Mouse (Mus musculus): ENCODE results near the gene Ankrd63.

Gene Ankrd63

DNA sequence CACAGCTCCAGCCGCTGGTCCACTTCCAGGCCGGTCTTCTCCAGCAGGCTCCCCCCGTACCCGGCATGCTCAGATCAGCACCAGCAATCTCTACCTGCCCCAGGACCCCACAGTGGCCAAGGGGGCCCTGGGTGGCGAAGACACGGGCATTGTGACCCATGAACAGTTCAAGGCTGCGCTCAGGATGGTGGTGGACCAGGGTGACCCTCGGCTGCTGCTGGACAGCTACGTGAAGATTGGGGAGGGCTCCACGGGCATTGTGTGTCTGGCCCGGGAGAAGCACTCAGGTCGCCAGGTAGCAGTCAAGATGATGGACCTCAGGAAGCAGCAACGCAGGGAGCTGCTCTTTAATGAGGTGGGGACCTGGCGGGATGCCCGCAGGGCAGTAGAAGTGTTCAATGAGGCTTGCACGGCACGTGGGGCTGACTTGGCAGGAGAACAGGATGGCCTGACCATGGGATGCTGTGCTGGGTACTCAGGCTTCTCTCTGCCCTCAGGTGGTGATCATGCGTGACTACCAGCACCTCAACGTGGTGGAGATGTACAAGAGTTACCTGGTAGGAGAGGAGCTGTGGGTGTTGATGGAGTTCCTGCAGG is 10.3 kb downstream of the Ankrd63 start:
- no peak for DNase-seq (ENCODE audit: low spot score in 2 of 2)

DNA sequence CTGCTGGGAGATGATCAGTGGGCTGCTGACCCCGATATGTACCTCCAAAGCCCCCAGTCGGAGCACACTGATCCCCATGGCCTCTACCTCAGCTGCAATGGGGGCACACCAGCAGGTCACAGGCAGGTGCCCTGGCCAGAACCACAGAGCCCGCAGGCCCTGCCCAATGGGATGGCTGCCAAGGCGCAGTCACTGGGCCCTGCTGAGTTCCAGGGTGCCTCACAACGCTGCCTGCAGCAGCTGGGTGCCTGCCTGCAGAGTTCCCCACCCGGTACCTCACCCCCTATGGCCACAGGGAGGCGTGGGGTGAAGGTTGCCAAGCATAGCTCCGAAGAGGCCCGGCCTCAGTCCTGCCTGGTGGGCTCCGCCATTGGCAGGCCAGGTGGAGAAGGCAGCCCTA is 13.9 kb downstream of the Ankrd63 start:
- DNase-seq (ENCODE audit: low spot score in 2 of 2) = no peak

DNA sequence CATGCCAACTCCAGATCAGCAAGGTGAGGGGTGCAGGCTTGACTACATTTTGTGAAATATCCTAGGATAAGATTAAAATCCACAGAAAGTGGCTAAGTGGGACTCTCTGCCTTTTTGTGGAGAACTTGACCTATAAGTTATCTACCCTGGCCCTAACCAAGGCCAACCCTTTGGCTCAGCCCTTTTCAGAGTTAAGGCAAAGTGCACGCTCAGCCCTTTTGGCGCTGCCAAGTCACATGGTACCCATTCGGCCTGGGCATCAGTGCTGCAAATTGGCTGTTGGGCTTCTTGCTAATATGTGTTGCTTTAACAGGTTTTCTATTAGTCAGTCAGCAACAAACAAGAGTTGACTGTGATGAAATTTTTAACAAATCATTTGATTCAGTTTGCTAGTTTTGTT is 16.0 kb downstream of the Ankrd63 start:
- no peak for DNase-seq (ENCODE audit: low spot score in 2 of 2)

DNA sequence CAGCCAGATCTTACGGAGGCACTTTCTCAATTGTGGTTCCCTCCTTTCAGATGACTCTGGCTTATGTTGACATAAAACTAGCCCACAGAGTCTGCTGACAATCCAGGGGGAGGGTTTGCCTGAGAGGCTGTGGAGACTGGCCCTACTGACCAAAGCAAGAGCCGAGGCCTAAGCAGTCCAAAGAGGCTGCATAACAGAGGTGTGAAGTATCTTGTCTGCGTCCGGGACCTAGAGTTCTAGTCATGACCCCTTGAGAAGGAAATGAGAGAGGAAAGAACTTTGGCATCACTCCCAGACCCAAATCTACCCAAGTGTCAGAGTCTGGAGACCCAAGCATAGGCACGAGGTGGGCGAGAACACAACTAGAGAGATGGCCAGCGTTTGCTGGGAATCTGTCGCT is 17.1 kb downstream of the Ankrd63 start:
- no peak for DNase-seq (ENCODE audit: low spot score in 2 of 2)

DNA sequence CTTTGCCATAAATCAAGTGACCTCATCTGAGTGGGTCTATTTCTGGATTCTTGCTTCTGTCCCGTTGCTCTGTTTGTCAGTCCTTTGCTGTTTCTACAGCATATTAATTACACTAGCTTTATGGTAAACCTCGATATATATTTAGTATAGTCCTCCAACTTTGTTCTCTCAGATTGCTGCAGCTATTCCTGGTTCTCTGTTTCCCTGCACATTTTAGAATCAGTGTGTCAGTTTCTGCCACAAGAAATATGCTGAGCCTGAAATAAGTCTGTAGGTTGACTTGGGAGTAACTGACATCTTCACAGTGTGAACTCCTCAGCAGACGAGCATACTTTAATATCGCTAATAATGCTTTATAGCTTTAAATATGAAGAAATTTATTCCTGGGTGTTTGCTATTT is 18.7 kb downstream of the Ankrd63 start:
- no peak for DNase-seq (ENCODE audit: low spot score in 2 of 2)

DNA sequence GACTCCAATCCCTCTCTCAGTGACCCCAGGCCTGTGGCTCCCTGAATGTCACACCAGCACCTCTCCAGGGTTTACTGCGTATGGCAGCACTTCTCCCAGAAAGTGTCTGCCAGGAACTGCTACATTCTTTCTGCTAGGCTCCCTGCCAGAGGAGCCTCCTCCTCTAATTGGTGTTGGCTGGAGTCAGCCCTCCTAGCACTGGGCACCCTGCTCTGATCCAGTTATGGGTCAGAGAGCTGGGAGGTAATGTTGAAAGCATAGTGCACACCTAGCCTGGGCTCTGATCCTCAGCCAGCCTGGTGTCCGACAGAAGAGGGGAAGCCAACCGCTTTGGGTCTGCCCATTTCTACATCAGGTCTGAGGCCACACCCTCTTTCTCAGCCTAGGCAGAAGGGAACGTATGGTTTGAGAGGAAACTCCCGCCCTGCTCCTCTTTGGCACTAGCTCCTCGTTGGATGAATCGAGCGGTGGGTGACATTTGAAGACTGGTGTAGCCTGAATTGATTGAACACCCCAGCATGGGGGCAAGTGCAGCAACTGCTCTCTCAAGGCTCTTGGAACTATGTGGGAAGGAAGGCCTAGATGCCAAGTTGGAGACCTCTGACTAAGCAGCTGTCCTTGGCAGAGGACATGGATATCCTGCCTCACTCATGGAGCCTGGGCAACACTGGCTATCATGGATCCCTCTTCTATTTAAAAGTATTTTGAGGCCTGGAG is 21.1 kb downstream of the Ankrd63 start:
- no peak for DNase-seq (ENCODE audit: low spot score in 2 of 2)

DNA sequence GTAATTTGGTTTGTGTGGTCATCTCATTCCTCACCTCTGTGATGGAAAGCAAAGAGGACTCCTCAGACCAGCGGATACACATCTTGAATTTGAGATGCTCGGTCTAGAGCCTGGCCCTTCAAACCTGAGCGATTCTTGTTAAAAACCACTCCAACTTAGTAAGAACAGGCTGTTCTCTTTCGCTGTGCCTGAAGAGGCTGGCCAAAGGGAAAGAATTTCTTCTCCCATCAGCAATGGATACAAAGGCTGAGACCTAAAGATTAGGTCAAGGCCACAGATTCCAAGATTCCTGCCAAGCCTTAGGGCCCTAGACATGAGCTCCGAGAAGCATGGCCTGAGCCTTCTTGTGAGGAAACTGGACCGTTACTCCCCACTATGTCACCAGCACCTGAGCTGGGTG is 22.8 kb downstream of the Ankrd63 start:
- DNase-seq (ENCODE audit: low spot score in 2 of 2) = no peak

DNA sequence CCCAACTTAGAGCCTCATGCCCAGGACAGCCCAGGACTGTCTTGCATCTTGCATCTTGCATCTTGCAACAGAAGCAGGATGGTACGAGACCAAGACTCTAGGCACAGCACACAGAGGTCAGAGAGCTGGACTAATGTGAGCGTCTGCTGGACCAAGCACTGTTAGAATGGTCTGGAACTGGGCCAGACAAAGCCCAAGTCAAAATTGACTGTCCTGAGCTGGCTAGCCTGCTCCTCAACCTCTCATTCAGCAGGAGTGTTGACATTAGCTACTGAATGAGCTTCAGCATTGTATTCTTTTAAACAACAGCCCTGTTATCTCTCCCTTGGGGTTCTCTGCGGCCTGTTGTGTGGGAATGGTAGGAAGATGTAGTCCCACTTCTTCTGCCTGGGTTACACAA is 24.2 kb downstream of the Ankrd63 start:
- DNase-seq (ENCODE audit: low spot score in 2 of 2) = no peak

DNA sequence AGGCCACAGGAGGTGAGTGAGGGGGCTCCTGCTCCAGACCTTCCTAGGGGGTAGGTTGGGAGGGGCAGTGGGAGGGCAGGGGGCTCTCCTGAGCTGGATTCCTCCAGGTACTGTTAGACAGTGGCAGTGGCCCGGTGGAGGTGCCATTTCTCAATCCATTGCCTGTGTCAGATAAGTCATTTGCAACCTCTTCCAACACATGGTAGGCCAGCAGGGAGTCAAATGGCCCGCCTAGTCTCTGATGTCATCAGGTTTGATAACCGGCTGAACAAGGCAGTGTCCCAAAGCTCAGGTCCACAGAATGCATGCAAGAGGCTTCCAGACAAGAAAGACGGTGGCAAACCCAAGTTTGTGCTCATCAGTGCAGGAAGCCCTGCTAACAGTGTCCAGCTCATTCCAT is 25.9 kb downstream of the Ankrd63 start:
- no peak for DNase-seq (ENCODE audit: low spot score in 2 of 2)

DNA sequence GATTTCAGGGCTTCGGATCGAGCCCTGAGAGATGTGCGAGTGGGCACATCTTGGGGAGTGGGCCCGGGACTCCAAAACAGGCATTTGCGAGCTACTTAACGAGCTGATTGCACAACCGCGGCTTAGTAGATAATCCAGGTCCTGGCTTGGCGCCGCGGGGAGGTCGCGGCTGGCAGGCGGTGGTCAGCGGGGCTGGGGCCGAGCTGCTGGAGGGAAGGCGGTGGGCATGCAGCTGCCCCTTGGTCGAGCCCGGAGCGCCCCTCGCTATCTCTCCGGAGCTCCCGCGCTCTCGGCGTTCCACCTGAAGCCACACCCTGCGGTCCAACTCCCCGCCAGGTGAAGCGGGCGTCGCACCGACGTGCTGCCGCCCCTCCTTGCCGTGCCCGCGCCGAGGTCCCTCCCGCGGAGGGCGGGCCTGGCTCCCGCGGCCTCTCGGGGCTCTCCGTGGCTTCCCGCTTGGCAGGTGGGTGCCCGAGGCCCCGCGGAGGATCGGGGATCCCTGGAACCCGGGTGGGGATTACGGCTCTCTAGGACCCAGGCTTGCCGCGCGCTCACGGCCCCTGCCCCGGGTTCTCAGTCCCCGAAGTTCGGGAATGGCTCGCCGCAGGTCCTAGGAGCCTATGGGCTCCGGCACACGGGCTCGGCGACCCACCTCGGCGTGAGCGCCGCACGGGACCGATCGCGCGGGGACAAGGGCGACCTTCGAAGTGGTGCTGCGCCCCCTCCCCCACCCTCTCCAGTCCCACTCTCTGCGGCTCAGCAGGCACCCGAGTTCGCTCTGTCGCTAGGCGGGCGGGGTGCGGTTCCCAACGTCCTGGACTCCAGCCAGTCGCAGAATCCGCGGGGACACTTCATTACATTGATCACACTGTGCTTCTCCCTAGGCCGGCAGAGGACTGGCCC is 26.7 kb downstream of the Ankrd63 start:
- DNase-seq (ENCODE audit: low spot score in 2 of 2) = no peak

DNA sequence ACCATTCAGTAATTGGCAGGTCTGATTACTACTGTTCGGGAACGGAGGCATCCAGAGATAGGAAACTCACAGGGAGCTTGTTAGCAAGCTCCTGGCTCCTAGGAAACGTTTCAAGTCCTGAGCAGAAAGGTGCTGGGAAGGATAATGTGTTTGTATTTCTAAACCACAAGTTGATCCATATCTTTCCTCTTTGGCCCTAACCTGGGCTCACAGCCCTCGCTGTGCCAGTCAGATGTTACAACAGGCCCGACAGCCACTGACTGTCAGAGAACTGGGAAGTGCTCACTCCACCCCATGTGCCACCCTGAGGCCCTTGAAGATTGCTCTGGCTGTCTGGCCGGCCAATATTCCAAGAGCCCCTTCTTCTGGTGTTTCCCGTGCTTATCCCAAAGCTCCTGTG is 29.3 kb downstream of the Ankrd63 start:
- DNase-seq (ENCODE audit: low spot score in 2 of 2) = no peak

DNA sequence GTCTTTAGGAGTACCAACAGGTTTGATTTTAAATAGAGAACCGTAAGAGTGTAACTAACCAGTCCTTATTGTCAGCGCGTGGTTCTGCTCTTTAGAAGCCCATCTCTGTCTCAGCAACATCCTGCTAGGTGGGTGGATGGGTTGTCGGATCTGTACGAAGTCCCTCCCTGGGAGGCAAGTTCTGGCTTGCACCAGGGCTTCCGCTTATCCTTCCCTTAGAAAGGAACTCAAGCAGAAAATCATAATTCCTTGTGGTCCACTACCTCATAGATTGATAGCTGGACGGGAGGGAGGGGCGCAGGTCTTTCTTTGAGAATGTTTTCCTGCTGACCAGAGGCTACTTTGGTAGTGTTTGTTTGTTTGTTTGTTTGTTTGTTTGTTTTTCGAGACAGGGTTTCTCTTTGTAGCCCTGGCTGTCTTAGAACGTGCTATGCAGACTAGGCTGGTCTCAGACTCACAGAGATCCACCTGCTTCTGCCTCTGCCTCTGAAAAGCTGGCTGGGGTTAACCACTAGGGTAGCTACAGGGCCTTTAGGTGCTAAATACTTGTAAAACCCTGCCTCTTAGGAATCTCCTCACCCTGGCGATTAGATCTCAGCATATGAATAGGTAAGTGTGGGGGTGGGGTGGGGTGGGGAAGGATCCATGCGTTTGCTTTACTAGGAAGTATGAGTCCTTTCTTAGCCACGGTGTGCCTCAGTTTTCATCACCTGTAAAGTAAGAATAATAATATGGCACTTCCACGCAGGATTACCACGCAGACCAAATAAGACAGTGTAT is 29.9 kb downstream of the Ankrd63 start:
- no peak for DNase-seq (ENCODE audit: low spot score in 2 of 2)

DNA sequence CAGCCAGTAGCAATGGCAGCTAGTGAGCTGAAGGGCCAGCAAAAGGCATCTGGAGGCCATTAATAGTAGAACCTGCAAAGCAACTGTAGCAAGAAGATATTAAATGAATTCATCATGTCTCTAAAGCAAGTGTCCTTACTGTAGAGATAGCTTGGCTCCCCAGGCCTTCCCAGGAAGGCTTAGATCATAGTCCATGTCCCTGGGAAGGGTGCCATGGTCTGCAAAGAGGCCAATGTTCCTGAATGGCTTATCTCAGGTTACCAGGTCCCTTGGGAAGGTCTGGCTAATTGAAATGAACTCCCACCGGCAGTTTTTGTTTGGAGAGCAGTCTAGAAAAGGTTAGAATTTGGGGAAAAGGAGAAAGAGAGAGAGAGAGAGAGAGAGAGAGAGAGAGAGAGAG is 32.0 kb downstream of the Ankrd63 start:
- DNase-seq (ENCODE audit: low spot score in 2 of 2) = no peak

DNA sequence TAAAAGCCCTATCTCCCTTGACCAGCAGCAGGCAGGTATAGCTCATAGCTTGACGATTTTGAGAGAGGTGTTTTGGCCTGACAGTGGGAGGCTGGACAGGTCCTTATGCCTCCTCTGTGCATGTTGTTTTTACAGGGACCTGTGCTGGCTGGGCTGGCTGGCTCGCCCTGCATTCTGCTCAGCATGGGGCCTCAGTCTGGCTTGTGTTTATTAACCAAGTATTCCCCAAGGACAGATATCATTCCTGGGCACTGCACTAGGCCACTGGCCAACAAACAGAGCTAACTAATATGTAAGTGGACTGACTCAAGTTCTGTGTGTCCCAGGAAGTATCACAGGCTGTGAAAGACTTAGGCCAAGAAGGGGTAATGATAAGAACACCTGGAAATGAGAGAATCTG is 34.0 kb downstream of the Ankrd63 start:
- DNase-seq (ENCODE audit: low spot score in 2 of 2) = no peak

DNA sequence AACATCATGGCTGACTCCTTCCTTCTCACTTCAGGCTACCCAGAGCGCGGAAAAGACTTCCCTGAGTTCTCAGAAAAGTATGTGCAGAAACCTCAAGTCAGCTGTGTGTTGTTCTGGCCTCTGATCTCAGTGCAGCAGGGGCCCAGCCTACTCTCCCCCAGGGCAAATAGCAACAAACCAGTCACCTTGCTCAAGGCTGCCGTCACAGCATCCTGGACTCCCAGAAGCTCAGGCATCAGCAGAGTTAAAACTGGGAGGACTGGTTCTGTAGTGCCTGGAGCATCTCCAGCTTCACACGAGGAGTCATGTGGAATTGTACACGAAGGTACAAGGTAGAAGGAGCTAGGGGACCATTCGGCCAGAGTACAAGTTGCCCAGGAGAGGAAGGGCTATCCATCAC is 34.5 kb downstream of the Ankrd63 start:
- no peak for DNase-seq (ENCODE audit: low spot score in 2 of 2)

DNA sequence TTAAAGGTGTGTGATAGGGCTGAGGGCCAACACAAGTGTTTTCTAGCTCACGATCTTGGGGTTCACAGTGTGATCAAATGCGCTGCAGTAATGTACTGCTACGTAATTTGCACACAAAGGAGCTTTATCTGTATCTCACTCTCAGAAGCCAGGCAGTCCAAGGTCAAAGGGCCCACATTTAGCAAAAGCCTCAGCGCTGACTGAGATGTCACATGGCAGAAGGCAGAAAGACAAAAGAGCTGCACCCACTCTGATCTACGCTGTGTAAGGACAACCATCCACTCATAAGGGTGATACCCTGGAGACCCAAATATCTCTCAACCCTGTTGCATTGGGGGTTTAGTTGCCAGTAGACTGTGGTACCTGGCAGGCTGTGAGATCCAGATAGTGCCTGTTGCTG is 36.6 kb downstream of the Ankrd63 start:
- no peak for DNase-seq (ENCODE audit: low spot score in 2 of 2)

DNA sequence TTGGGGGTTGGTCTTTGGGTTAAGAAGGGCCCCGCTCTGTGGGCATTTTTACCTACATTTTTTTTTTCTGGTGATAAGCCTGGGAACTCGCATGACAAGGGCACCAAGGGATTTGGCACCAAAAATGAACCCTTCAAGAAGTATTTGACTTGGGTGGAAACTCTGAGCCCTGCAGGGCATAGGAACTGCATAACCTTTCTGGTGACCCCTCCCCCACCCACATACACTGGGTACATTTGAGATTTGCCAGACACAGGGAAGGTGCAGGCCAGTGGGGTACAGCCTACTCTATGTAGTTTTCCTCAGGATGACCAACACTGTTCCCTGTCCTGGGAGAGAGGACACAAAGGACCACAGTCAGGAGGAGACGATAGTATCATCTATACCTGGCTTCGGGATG is 38.1 kb downstream of the Ankrd63 start:
- DNase-seq (ENCODE audit: low spot score in 2 of 2) = no peak

DNA sequence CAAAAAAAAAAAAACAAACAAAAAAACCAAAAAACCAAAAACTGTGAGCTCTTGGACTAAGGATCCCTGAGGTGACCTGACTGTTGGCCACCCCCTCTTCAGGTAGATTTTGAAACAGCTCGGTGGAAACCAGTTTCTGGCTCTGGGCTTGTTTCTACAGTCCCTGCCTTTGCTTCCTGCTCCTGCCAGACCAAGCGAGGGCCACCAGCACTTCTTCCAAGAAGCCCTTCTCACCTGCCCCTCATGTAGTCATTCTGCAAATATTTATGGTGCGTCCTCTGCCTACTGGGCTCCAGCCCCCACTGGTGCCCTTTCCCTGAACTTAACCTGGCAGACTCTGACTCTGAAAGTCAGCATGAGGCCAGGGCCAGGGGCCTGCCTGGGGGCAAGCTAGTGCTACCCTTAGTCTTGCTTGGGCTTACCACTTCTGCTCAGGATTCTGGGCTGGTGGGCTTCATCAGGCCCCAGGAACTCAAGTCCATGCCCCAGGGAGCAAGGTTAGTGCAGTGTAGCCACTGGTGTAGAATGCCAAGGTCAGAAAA is 38.7 kb downstream of the Ankrd63 start:
- DNase-seq (ENCODE audit: low spot score in 2 of 2) = no peak

DNA sequence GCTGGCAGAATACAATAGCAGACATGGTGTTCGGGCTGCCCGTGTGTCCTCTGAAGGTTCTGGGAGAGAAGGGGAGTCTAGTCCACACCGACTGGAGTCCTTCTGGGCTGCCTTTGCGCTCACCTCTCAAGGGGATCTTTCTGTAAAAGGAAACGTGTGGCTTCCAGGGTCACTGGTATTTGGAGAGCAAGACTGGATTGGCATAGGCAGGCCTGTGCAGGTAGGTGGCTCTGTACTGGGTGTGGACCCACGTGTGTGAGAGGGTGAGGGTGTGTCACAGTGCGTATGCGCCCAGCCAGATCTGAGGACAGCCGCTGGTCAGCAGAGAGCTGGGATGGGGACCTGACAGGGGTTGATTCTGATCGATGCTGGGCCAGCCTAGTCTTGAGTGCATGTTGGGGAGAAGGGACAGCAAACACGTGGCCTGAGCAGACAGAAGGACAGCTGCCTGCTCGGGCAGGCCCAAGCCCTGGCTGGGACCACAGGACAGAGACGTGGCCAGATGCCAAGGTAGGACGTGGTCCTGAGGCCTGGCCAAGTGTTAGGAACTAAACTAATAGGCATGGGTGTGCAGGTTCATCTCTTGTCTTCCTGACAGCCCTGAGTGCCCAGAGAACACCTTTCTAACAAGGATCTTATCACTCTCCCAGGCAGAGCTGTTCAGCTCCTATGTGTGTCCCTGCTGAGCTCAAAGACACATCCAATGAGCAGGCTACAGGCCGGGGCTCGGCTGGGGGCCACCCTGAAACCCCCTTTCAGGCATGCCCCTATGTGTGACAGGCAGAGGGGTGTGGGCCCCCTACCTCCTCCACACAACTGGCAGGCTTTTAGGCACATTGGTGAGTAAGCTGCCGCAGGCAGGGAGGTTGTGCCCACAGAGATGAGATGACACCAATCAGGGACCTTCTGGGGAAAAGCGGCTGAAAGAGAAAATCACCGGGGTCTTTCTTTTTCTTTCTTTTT is 39.7 kb downstream of the Ankrd63 start:
- DNase-seq (ENCODE audit: low spot score in 2 of 2) = no peak

DNA sequence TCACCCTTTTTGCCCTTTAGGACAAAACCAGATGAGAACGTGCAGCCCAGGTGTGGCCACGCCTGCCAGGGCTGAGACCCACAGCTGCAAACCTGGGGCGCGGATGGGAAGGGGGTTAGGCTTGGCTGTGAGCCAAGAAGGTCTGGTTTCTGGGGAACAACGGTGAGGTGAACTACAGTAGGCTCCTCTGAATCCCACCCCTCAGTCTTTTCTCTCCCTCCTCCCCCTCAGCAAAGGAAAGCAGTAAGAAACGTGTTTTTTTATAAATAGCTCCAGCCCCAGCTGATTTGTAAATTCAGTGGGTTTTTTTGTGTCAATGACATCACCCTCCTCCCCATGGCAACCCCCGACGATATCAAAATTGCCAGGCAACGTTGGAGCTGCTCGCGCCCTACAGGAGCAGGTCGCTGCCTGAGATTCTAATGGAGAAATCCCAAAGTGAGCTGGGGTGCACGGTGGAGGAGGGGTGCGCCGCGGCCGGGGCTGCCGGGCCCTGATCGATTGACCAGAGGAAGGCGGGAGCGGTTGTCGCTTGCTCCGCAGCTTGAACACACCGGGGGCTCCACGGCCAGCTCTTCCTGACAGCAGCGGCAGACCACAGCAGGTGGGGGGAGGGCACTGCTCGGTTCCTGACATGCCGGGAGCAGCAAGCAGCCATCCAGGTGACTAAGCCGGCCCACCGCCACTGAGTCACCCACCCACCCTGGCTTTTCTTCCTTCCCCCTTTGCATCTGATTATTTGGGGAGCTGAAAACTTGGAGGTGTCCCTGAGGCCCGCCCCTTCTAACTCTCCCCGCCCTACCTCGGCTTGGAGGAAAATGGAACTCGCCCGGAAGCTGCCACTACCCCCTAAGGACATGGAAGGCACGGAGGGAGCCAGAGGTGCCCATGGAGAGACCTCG is 40.6 kb downstream of the Ankrd63 start, which contains the start of gene Pak6:
Gene Pak6 (plus strand): TSS at position 402 of the 902 bp plus-strand sequence.
- no peak for DNase-seq (ENCODE audit: low spot score in 2 of 2)
